Mouse (Mus musculus): ENCODE data around the gene Rapgef3. TPM values are rescaled to one million over a fixed set of nuclear protein-coding genes. Genes with fewer than 3 reads are reported as not detected.

Rapgef3 gene
- polyA plus RNA-seq, 1 experiment = 6.6 TPM

- Histone ChIP-seq H3K27ac (ENCODE audit: insufficient read depth, low read length) (no peak overlapping the region), H3K4me1 (ENCODE audit: control insufficient read depth, insufficient read depth, low read length) (no peaks in the 10 kb centered on the region), H3K4me3 (ENCODE audit: insufficient read depth, low read length) (no peak overlapping the region)
- TF ChIP-seq POLR2A (IDR thresholded peaks at IDR 0.05; ENCODE audit: low read depth, low read length) = no peak
- TF ChIP-seq CTCF (IDR thresholded peaks at IDR 0.05; ENCODE audit: borderline replicate concordance, insufficient read depth, low read length) = no peak
Measured at GRCm38 (mm10) chr15:97765090-97765794, 2.5 kb downstream of the Rapgef3 start.

GRCm38 (mm10) chr15:97764532-97764931 lies 3.2 kb downstream of the Rapgef3 start:
- no peaks in the 10 kb centered on the region for H3K4me1 ChIP-seq (ENCODE audit: control insufficient read depth, insufficient read depth, low read length)
- no peak overlapping the region for H3K4me3 ChIP-seq (ENCODE audit: insufficient read depth, low read length)
- H3K27ac ChIP-seq (ENCODE audit: insufficient read depth, low read length) = no peak overlapping the region
- TF ChIP-seq POLR2A (IDR thresholded peaks at IDR 0.05; ENCODE audit: low read depth, low read length) (no peak), CTCF (IDR thresholded peaks at IDR 0.05; ENCODE audit: borderline replicate concordance, insufficient read depth, low read length) (no peak)

- Histone ChIP-seq H3K4me1 (ENCODE audit: control insufficient read depth, insufficient read depth, low read length) (no peaks in the 10 kb centered on the region), H3K27ac (ENCODE audit: insufficient read depth, low read length) (no peak overlapping the region), H3K4me3 (ENCODE audit: insufficient read depth, low read length) (no peak overlapping the region)
- TF ChIP-seq CTCF (IDR thresholded peaks at IDR 0.05; ENCODE audit: borderline replicate concordance, insufficient read depth, low read length) (no peak), POLR2A (IDR thresholded peaks at IDR 0.05; ENCODE audit: low read depth, low read length) (no peak)
Measured at GRCm38 (mm10) chr15:97763256-97764049, 4.3 kb downstream of the Rapgef3 start.

DNA sequence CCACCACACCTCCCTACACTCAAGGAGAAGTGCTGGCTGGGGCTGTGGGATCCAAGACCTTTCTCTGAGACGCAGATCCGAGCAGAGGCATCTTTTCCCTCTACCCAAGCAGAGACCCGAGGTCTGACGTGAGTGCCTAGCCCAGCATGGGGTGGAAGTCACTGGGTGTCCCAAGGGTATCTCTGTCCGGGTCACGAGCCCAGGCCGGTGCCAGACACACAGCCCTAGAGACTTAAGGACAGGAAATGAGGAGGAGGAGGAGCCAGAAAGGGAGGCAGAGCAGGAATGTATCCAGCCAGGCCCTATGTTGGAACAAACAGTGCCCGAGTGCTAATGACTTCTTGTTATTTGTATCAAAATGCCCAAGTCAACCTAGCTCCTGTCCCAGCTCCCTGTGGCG lies 5.0 kb downstream of the Rapgef3 start:
- TF ChIP-seq CTCF (IDR thresholded peaks at IDR 0.05; ENCODE audit: borderline replicate concordance, insufficient read depth, low read length) = no peak
- TF ChIP-seq POLR2A (IDR thresholded peaks at IDR 0.05; ENCODE audit: low read depth, low read length) = no peak
- H3K4me1 ChIP-seq (ENCODE audit: control insufficient read depth, insufficient read depth, low read length) = no peaks in the 10 kb centered on the region
- no peak overlapping the region for H3K27ac ChIP-seq (ENCODE audit: insufficient read depth, low read length)
- H3K4me3 ChIP-seq (ENCODE audit: insufficient read depth, low read length) = no peak overlapping the region

GRCm38 (mm10) chr15:97761438-97761837 lies 6.3 kb downstream of the Rapgef3 start:
- Histone ChIP-seq H3K27ac (ENCODE audit: insufficient read depth, low read length) (no peak overlapping the region), H3K4me3 (ENCODE audit: insufficient read depth, low read length) (no peak overlapping the region), H3K4me1 (ENCODE audit: control insufficient read depth, insufficient read depth, low read length) (no peaks in the 10 kb centered on the region)
- TF ChIP-seq POLR2A (IDR thresholded peaks at IDR 0.05; ENCODE audit: low read depth, low read length) = no peak
- no peak for TF ChIP-seq CTCF (IDR thresholded peaks at IDR 0.05; ENCODE audit: borderline replicate concordance, insufficient read depth, low read length)

- H3K4me3 ChIP-seq (ENCODE audit: insufficient read depth, low read length) = no peak overlapping the region
- no peak overlapping the region for H3K27ac ChIP-seq (ENCODE audit: insufficient read depth, low read length)
- no peaks in the 10 kb centered on the region for H3K4me1 ChIP-seq (ENCODE audit: control insufficient read depth, insufficient read depth, low read length)
- TF ChIP-seq CTCF (IDR thresholded peaks at IDR 0.05; ENCODE audit: borderline replicate concordance, insufficient read depth, low read length) (no peak), POLR2A (IDR thresholded peaks at IDR 0.05; ENCODE audit: low read depth, low read length) (no peak)
Measured at GRCm38 (mm10) chr15:97760952-97761351, 6.8 kb downstream of the Rapgef3 start.

DNA sequence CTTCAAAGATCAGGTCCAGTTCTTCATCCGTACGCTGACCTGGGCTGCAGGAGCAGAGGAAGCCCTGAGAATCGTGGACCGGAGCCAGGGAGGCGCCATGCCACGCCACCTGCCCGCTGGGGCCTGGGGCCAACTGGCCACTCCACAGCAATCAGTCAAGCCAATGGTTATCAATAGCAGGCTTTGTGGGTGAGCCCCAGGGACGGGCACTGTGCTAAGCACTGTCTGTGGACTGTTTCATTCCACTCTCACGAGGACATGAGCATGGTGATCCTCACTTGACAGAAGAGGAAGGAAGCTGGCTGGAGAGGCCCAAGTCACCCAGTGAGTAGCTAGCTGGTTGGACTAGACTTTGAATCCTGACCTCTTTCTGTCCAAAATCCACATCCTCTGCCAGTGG lies 7.8 kb downstream of the Rapgef3 start:
- Histone ChIP-seq H3K4me1 (ENCODE audit: control insufficient read depth, insufficient read depth, low read length) (peaks cover 4% of the 10 kb centered on the region), H3K27ac (ENCODE audit: insufficient read depth, low read length) (no peak overlapping the region)
- TF ChIP-seq POLR2A (IDR thresholded peaks at IDR 0.05; ENCODE audit: low read depth, low read length) (no peak), CTCF (IDR thresholded peaks at IDR 0.05; ENCODE audit: borderline replicate concordance, insufficient read depth, low read length) (no peak)

DNA sequence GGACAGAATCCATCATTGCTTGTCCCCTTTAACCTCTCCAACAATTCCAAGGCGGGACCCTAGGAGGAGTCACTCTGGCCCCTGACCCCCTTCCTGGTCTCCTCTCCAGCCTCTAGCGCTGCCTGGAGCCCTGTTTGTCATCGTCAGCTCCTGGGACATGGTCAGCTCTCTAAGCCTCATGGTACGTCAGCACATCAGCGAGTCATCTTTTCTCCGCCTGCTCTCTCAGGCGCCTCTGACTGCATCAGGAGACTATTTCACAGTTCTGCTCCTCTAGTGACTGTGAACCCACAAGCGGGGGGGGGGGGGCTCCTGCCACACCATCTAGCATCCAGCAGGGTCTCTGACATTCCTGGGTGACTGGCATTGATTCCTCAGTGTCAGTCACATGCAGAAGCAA lies 12.4 kb downstream of the Rapgef3 start:
- TF ChIP-seq POLR2A (IDR thresholded peaks at IDR 0.05; ENCODE audit: low read depth, low read length) (no peak), CTCF (IDR thresholded peaks at IDR 0.05; ENCODE audit: borderline replicate concordance, insufficient read depth, low read length) (no peak)
- no peak overlapping the region for H3K4me3 ChIP-seq (ENCODE audit: insufficient read depth, low read length)
- peaks cover 8% of the 10 kb centered on the region for H3K4me1 ChIP-seq (ENCODE audit: control insufficient read depth, insufficient read depth, low read length)
- H3K27ac ChIP-seq (ENCODE audit: insufficient read depth, low read length) = no peak overlapping the region; the same call in 1 of the 2 replicates

More for the DNA sequence above, 7.8 kb downstream of the Rapgef3 start:
- H3K4me3 ChIP-seq (ENCODE audit: insufficient read depth, low read length) = no peak overlapping the region

- Histone ChIP-seq H3K4me3 (ENCODE audit: insufficient read depth, low read length) (no peak overlapping the region), H3K27ac (ENCODE audit: insufficient read depth, low read length) (no peak overlapping the region), H3K4me1 (ENCODE audit: control insufficient read depth, insufficient read depth, low read length) (peaks cover 8% of the 10 kb centered on the region)
- TF ChIP-seq POLR2A (IDR thresholded peaks at IDR 0.05; ENCODE audit: low read depth, low read length) (no peak), CTCF (IDR thresholded peaks at IDR 0.05; ENCODE audit: borderline replicate concordance, insufficient read depth, low read length) (no peak)
Measured at GRCm38 (mm10) chr15:97754476-97754875, 13.3 kb downstream of the Rapgef3 start.

DNA sequence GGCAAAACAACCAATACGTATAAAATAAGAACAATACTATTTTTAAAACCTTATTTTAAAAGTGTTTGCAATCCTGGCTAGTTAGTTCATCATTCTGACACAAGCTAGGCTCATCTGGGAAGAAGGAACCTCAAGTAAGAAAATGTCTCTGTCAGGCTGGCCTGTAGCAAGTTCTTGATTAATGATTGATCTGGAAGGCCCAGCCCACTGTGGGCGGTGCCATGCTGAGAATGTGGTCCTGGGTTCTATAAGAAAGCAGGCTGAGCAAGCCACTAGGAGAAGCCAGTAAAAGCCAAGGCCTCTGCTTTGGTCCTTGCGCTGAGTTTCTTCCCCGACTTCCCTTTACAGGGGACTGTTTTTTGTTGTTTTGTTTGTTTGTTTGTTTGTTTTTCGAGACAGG lies 15.3 kb downstream of the Rapgef3 start:
- Histone ChIP-seq H3K4me3 (ENCODE audit: insufficient read depth, low read length) (no peak overlapping the region), H3K27ac (ENCODE audit: insufficient read depth, low read length) (no peak overlapping the region), H3K4me1 (ENCODE audit: control insufficient read depth, insufficient read depth, low read length) (peaks cover 8% of the 10 kb centered on the region)
- TF ChIP-seq POLR2A (IDR thresholded peaks at IDR 0.05; ENCODE audit: low read depth, low read length) = no peak
- TF ChIP-seq CTCF (IDR thresholded peaks at IDR 0.05; ENCODE audit: borderline replicate concordance, insufficient read depth, low read length) = no peak

All from embryonic fibroblast, embryonic 13.5 days (primary cell).